Mouse (Mus musculus): ENCODE data around the gene Pdss2. TPM values are rescaled to one million over a fixed set of nuclear protein-coding genes. Genes with fewer than 3 reads are reported as not detected.
"Not testable (repeated sequence)": the region's sequence is repeated elsewhere in the genome, so short reads cannot be mapped to it uniquely, and the experiment has no call there.

Pdss2 gene
- polyA plus RNA-seq, 1 experiment from 2014 or later: 9.7 TPM

DNA sequence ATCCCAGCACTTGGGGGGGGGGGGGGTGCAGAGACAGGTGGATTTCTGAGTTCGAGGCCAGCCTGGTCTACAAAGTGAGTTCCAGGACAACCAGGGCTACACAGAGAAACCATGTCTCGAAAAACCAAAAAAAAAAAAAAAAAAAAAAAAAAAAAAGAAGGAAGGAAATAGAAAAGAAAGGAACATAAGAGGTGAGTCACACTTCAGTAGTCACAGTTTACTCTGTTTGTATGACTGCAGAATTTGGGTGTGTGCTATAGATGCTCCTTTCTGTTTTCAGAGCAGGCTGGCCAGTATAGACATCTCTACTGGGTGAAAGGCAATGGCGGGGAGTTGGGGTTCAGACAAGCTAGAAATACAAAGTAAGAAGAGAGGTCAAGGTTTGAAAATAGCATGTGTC is 189.9 kb downstream of the Pdss2 start:
- not testable (repeated sequence) for H3K9me3 ChIP-seq; H3K27ac ChIP-seq (replicated peaks); H3K27me3 ChIP-seq (replicated peaks); H3K4me2 ChIP-seq; H3K9ac ChIP-seq; H3K4me3 ChIP-seq; ATAC-seq (ENCODE audit: extremely low read depth, insufficient number of reproducible peaks, low FRiP score, low TSS enrichment)
- WGBS: 96% methylated on average over 2 of the region's 3 CpGs
- peaks cover 11% of the 10 kb centered on the region; the same call in 1 of the 2 replicates for H3K36me3 ChIP-seq
- peaks cover 15% of the 10 kb centered on the region for H3K4me1 ChIP-seq

DNA sequence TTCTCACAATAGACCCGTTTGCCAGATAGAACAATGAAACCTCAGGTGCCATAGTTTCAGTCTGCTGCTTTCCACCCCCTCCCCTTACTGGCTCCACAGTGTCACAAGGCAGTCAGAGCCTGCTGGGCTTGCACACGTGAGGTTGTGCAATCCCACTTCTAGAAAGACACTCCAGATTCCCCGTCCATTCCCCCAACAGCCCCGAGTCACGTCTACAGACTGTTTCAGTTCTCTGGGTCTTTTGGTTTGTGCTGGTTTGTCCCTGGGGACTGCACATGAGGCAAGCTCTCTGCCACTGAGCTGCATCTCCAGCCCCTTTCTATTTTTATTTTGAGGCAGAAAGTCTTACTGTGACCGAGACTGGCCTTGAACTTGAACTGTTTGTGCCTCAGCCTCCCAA is 196.1 kb downstream of the Pdss2 start:
- Histone ChIP-seq H3K27me3 (replicated peaks) (no peaks in the 10 kb centered on the region), H3K9ac (no peak overlapping the region; the same call in 1 of the 2 replicates), H3K9me3 (no peaks in the 10 kb centered on the region), H3K36me3 (peaks cover 11% of the 10 kb centered on the region; the same call in 1 of the 2 replicates), H3K27ac (replicated peaks) (no peak overlapping the region), H3K4me1 (peaks cover 8% of the 10 kb centered on the region), H3K4me3 (no peak overlapping the region), H3K4me2 (no peak overlapping the region)
- 74% methylated on average over 6 of the region's 6 CpGs for WGBS
- ATAC-seq (ENCODE audit: extremely low read depth, insufficient number of reproducible peaks, low FRiP score, low TSS enrichment): no peak

DNA sequence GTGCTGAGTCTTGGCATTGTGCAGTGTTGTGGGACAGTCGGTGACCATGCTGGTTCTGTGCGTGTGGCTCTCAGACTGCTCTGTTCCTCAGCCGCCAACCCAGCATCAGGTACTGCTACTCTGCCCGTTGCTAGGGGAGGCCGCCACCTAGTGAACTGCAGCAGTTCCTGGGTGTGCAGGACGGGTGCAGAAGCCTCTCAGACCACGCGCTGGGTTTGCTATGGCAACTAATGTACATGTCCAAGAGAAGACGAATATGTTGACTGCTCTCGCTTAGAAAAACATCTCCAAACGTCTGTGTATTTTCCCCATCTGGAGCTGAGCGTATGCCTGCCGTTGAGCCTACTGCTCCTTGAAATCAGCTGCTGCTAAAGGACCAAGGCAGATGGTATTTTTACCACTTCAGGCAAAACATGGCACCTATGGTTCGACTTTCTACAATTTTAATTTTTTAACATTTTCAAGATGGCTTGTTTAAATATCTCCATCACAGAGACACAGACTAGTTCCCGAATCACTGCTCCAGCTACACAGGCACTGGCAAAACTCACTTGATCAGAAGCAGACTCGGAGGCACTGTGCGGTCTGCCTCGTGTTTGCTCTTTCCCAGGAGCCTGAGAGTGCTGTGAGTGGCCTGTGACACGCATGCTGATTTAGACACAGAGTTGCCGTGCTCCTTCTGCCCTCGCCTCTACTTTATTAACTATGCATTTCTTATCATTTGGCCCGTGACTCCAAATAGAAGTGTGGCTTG is 199.6 kb downstream of the Pdss2 start:
- Histone ChIP-seq H3K4me2 (no peak overlapping the region), H3K27me3 (replicated peaks) (no peaks in the 10 kb centered on the region), H3K27ac (replicated peaks) (no peak overlapping the region), H3K9ac (no peak overlapping the region; the same call in 1 of the 2 replicates), H3K9me3 (no peaks in the 10 kb centered on the region), H3K4me3 (no peak overlapping the region), H3K4me1 (peaks cover 21% of the 10 kb centered on the region), H3K36me3 (no peaks in the 10 kb centered on the region)
- 67% methylated on average over 22 of the region's 22 CpGs for WGBS
- ATAC-seq (ENCODE audit: extremely low read depth, insufficient number of reproducible peaks, low FRiP score, low TSS enrichment): no peak

DNA sequence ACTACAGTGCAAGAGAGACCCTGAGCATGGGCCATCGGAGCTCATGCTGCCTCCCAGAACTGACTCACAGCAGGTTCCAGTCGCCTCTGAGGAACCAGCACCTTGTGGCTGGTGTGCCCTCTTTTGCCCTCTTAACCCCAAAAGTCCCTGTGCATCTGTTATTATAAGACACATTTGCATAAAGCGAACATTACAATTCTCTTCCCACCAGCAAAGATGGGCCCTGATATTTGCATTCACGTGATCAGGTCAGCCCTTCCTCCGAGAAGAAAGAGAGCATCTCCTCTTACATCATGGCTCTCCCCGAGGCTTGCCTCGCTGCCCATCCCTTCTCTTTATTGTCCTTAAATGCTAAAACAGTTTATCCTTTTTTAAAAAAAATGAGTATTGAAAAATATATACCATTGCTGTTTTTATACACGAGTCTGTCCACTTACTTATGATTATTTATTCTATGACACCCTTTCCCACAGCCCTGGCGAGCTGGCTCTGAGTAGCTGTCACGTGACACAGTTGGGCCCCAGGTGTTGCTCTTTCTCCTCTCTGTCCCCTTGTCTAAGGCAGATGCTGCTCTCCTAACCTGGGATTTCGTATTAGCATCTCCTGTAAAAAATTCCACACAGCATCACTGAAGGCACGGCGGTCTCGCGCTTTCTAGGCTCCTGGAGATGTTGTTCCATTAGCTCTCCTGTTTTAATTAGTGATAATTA is 200.9 kb downstream of the Pdss2 start:
- whole genome bisulfite sequencing: 62% methylated on average over 15 of the region's 15 CpGs
- Histone ChIP-seq H3K9me3 (no peaks in the 10 kb centered on the region), H3K4me2 (no peak overlapping the region), H3K4me1 (peaks cover 29% of the 10 kb centered on the region), H3K4me3 (no peak overlapping the region), H3K36me3 (no peaks in the 10 kb centered on the region), H3K27ac (replicated peaks) (0 out of 2 replicates have a peak overlapping the region, but pooled peaks have one; percentile 33), H3K27me3 (replicated peaks) (no peaks in the 10 kb centered on the region), H3K9ac (no peak overlapping the region)
- no peak for ATAC-seq (ENCODE audit: extremely low read depth, insufficient number of reproducible peaks, low FRiP score, low TSS enrichment)

DNA sequence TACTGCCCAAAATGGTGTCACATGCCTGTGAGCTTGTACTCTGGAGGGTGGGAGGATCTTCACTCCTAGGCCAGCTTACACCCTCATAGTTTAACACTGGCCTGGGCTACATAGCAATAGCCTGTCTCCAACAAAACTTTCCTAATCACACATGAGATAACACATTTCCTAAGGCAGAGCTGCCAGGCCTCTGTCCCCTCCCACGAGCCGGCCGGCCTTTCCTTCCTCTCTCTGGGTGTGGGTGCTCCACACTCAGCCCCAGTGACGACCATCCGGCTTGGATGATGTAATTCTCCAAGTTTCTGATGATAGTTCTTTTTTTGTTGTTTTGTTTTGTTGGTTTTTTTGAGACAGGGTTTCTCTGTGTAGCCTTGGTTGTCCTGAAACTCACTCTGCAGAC is 203.3 kb downstream of the Pdss2 start:
- 32% methylated on average over 5 of the region's 5 CpGs for WGBS
- Histone ChIP-seq H3K27ac (replicated peaks) (peak overlapping the region; percentile 48; the same call in 1 of the 2 replicates), H3K36me3 (no peaks in the 10 kb centered on the region), H3K4me3 (no peak overlapping the region), H3K4me2 (no peak overlapping the region), H3K9ac (no peak overlapping the region), H3K27me3 (replicated peaks) (no peaks in the 10 kb centered on the region), H3K4me1 (peaks cover 29% of the 10 kb centered on the region), H3K9me3 (no peaks in the 10 kb centered on the region)
- peak; percentile 51; the same call in 1 of the 2 replicates for ATAC-seq (ENCODE audit: extremely low read depth, insufficient number of reproducible peaks, low FRiP score, low TSS enrichment)

DNA sequence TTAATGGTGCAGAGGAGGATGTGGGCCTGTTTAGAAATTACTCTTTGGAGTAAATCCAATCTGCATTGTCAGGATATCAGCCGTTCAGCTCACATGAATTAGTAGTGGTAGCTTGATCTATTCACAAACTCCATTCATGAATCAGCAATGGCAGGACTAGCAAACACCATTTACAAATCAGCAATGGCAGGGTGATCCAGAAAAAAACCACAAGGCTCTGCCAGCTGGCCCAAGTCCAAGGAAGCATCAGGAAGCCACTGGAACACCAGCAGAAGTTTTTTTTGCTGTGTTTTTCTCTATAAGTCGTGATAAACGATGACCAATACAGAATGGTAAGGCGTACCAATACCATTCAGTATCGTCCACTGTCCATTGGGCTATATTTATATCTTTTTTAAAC is 209.3 kb downstream of the Pdss2 start:
- Histone ChIP-seq H3K4me3 (no peak overlapping the region), H3K9ac (no peak overlapping the region), H3K9me3 (peaks cover 6% of the 10 kb centered on the region; the same call in 1 of the 2 replicates), H3K4me1 (peaks cover 8% of the 10 kb centered on the region), H3K4me2 (no peak overlapping the region), H3K27me3 (replicated peaks) (no peaks in the 10 kb centered on the region), H3K36me3 (peaks cover 14% of the 10 kb centered on the region; the same call in 1 of the 2 replicates), H3K27ac (replicated peaks) (no peak overlapping the region)
- ATAC-seq (ENCODE audit: extremely low read depth, insufficient number of reproducible peaks, low FRiP score, low TSS enrichment): no peak
- WGBS: 84% methylated on average over 5 of the region's 5 CpGs

DNA sequence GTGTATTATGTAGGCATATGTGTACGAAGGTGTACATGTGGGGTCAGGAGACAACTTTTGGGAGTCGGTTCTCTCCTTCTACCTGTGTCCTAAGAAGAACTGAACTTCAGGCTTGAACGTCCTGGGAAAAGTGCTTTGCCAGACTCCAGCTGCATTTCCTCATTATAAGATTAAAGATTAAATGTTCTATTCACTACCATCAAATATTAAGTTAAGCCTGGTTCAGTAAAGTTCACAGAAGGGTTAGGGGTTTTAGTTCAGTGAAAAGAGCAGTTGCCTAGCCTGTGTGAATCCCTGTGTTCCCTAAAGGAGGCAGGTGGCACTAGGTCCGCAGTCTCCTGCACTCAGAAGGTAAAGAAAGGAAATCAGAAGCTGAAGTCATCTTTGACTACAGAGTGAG is 213.0 kb downstream of the Pdss2 start:
- Histone ChIP-seq H3K9ac (no peak overlapping the region), H3K27ac (replicated peaks) (no peak overlapping the region), H3K27me3 (replicated peaks) (no peaks in the 10 kb centered on the region), H3K9me3 (peaks cover 6% of the 10 kb centered on the region; the same call in 1 of the 2 replicates), H3K4me3 (no peak overlapping the region), H3K36me3 (peaks cover 15% of the 10 kb centered on the region; the same call in 1 of the 2 replicates), H3K4me1 (peaks cover 11% of the 10 kb centered on the region), H3K4me2 (no peak overlapping the region)
- 89% methylated on average over 4 of the region's 4 CpGs for WGBS
- no peak for ATAC-seq (ENCODE audit: extremely low read depth, insufficient number of reproducible peaks, low FRiP score, low TSS enrichment)

DNA sequence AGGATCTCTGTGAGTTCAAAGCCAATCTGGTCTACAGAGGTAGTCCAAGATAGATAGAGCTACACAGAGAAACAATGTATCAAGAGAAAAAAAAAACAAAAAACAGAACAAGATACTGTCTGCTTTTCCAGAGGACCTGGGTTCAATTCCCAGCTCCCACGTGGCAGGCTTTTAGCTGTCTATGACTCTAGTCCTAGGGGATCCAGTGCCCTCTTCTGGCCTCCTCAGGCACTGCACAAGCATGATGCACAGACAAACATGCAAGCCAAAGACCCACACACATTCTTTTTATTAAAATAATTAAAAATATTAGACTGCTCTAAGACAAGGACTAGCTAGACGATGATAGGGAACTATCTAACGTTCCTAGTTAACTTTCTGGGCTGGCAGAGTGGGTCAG is 214.5 kb downstream of the Pdss2 start:
- H3K9me3 ChIP-seq: peaks cover 2% of the 10 kb centered on the region; the same call in 1 of the 2 replicates
- H3K27ac ChIP-seq (replicated peaks): no peak overlapping the region
- WGBS: 90% methylated on average over 3 of the region's 3 CpGs
- H3K9ac ChIP-seq: no peak overlapping the region
- H3K4me1 ChIP-seq: peaks cover 21% of the 10 kb centered on the region
- no peaks in the 10 kb centered on the region for H3K27me3 ChIP-seq (replicated peaks)
- H3K4me2 ChIP-seq: no peak overlapping the region
- no peak overlapping the region for H3K4me3 ChIP-seq
- H3K36me3 ChIP-seq: 0 out of 2 replicates have a peak, but pooled peaks cover 11% of the 10 kb centered on the region
- no peak for ATAC-seq (ENCODE audit: extremely low read depth, insufficient number of reproducible peaks, low FRiP score, low TSS enrichment)

DNA sequence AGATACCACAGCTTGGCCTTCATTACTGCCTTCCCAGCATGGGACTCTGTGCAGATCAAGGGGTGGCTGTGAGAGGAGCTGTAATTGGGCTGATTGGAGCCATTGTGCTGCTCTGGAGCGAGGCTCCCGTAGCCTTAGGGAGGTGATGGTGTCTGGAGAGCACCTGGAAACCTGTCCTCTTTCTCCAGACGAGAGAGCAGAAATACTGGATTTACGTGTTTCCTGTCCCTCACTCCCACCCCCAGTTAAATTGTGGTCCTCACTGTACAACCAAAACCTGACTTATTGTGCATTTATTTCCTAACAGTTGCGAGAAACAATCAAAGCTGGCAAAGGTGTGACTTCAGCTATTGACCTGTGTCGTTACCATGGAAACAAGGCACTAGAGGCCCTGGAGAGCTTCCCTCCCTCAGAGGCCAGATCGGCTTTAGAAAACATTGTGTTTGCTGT is 218.2 kb downstream of the Pdss2 start:
- no peak overlapping the region for H3K27ac ChIP-seq (replicated peaks)
- 40% methylated on average over 7 of the region's 7 CpGs for WGBS
- no peaks in the 10 kb centered on the region for H3K9me3 ChIP-seq
- peaks cover 21% of the 10 kb centered on the region for H3K4me1 ChIP-seq
- H3K36me3 ChIP-seq: 0 out of 2 replicates have a peak, but pooled peaks cover 7% of the 10 kb centered on the region
- ATAC-seq (ENCODE audit: extremely low read depth, insufficient number of reproducible peaks, low FRiP score, low TSS enrichment): no peak
- no peaks in the 10 kb centered on the region for H3K27me3 ChIP-seq (replicated peaks)
- H3K4me2 ChIP-seq: no peak overlapping the region
- H3K9ac ChIP-seq: no peak overlapping the region
- no peak overlapping the region for H3K4me3 ChIP-seq

DNA sequence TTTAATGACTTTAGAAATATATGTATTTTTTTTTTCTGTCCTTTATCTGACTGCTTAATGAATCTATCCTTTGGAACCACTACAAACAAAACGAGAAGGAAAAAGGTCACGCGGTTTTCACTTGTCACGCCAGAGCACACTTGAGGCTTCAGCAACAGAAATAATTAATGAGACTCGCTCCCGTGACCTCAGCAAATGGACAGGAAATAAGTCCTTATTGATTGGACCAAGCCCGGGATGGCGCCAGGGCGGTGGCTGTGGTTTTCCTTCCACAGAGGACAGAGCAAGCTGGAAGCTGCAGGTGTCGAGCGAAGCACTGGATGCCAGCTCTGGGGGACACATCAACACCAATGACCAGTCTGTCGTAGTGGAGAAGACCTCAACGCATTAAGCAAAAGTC is 218.8 kb downstream of the Pdss2 start:
- ATAC-seq (ENCODE audit: extremely low read depth, insufficient number of reproducible peaks, low FRiP score, low TSS enrichment): no peak
- no peak overlapping the region for H3K9ac ChIP-seq
- WGBS: 60% methylated on average over 13 of the region's 13 CpGs
- H3K27ac ChIP-seq (replicated peaks): no peak overlapping the region
- H3K4me3 ChIP-seq: no peak overlapping the region
- H3K9me3 ChIP-seq: no peaks in the 10 kb centered on the region
- H3K36me3 ChIP-seq: 0 out of 2 replicates have a peak, but pooled peaks cover 7% of the 10 kb centered on the region
- no peaks in the 10 kb centered on the region for H3K27me3 ChIP-seq (replicated peaks)
- peaks cover 21% of the 10 kb centered on the region for H3K4me1 ChIP-seq
- H3K4me2 ChIP-seq: no peak overlapping the region

DNA sequence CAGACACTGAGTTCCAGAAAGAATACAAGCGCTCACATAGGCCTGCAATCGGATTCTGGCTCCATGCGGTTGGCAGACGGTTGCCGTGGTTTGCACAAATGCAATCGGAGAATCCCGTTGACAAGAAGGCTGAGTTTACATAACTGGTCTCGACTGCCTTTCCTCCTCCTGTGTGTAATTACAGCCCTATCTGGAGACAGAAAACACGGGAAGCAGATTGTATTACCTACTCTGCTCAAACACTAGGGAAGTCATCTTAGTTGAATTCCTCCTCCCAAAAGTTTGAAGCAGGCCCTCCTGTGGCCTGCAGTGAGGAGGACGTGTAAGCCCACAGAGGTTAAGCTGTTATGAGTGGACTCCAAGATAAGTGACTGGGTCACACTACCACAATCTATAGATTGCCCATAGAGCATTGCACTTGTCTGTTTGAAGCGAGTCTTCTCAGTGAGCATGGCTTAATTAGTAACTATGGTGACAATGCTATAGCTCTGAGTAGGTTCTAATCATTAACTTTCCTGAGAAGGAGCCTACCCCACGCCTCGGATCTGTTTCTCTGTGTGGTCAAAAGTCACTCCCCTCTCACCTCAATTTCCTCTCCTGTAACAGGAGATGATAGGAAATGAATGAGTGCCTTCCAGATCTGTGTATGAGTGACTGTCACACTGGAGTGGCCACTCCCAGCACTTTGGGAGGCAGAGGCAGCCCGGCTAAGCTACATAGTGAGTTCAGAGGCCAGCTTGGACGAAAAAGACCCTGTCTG is 219.9 kb downstream of the Pdss2 start:
- H3K9me3 ChIP-seq: no peaks in the 10 kb centered on the region
- H3K4me1 ChIP-seq: peaks cover 21% of the 10 kb centered on the region
- H3K27ac ChIP-seq (replicated peaks): no peak overlapping the region
- no peaks in the 10 kb centered on the region for H3K36me3 ChIP-seq
- no peaks in the 10 kb centered on the region for H3K27me3 ChIP-seq (replicated peaks)
- H3K4me2 ChIP-seq: no peak overlapping the region
- ATAC-seq (ENCODE audit: extremely low read depth, insufficient number of reproducible peaks, low FRiP score, low TSS enrichment): no peak
- H3K9ac ChIP-seq: no peak overlapping the region
- 70% methylated on average over 15 of the region's 15 CpGs for WGBS
- H3K4me3 ChIP-seq: no peak overlapping the region
